Mouse (Mus musculus): ENCODE measurements around the gene Erfe.

Gene Erfe

GRCm38 (mm10) chr1:91420601-91421065 lies 54.4 kb downstream of the Erfe start:
- no peak for DNase-seq (ENCODE audit: low read depth in 2 of 2, low spot score in 2 of 2)
